Mouse (Mus musculus): ENCODE data around the gene Ptprn2.

The Ptprn2 gene

GRCm38 (mm10) chr12:117157660-117158386 lies 672.3 kb downstream of the Ptprn2 start:
- no peak for DNase-seq (ENCODE audit: low read depth in 1 of 2, low spot score in 2 of 2)

GRCm38 (mm10) chr12:117158950-117159668 lies 673.6 kb downstream of the Ptprn2 start:
- DNase-seq (ENCODE audit: low read depth in 1 of 2, low spot score in 2 of 2): no peak

- DNase-seq (ENCODE audit: low read depth in 1 of 2, low spot score in 2 of 2): no peak
These were observed 674.2 kb downstream of the Ptprn2 start for GRCm38 (mm10) chr12:117159669-117160210.

- DNase-seq (ENCODE audit: low read depth in 1 of 2, low spot score in 2 of 2): no peak
These were observed 674.8 kb downstream of the Ptprn2 start for GRCm38 (mm10) chr12:117160211-117160891.

- DNase-seq (ENCODE audit: low read depth in 1 of 2, low spot score in 2 of 2): no peak
These were observed 676.7 kb downstream of the Ptprn2 start for GRCm38 (mm10) chr12:117162180-117162579.

GRCm38 (mm10) chr12:117163789-117164188 lies 678.3 kb downstream of the Ptprn2 start:
- no peak for DNase-seq (ENCODE audit: low read depth in 1 of 2, low spot score in 2 of 2)

GRCm38 (mm10) chr12:117166266-117166665 lies 680.7 kb downstream of the Ptprn2 start:
- DNase-seq (ENCODE audit: low read depth in 1 of 2, low spot score in 2 of 2): no peak

GRCm38 (mm10) chr12:117169670-117170069 lies 684.1 kb downstream of the Ptprn2 start:
- no peak for DNase-seq (ENCODE audit: low read depth in 1 of 2, low spot score in 2 of 2)

GRCm38 (mm10) chr12:117172529-117172884 lies 687.0 kb downstream of the Ptprn2 start:
- no peak for DNase-seq (ENCODE audit: low read depth in 1 of 2, low spot score in 2 of 2)

- DNase-seq (ENCODE audit: low read depth in 1 of 2, low spot score in 2 of 2): no peak
These were observed 687.5 kb downstream of the Ptprn2 start for GRCm38 (mm10) chr12:117172885-117173529.

GRCm38 (mm10) chr12:117174189-117174588 lies 688.7 kb downstream of the Ptprn2 start:
- DNase-seq (ENCODE audit: low read depth in 1 of 2, low spot score in 2 of 2): no peak

GRCm38 (mm10) chr12:117175072-117175681 lies 689.7 kb downstream of the Ptprn2 start:
- DNase-seq (ENCODE audit: low read depth in 1 of 2, low spot score in 2 of 2): no peak

- DNase-seq (ENCODE audit: low read depth in 1 of 2, low spot score in 2 of 2): no peak
These were observed 690.8 kb downstream of the Ptprn2 start for GRCm38 (mm10) chr12:117176259-117176823.

- DNase-seq (ENCODE audit: low read depth in 1 of 2, low spot score in 2 of 2): no peak
These were observed 701.6 kb downstream of the Ptprn2 start for GRCm38 (mm10) chr12:117187167-117187566.

- no peak for DNase-seq (ENCODE audit: low read depth in 1 of 2, low spot score in 2 of 2)
These were observed 706.5 kb downstream of the Ptprn2 start for GRCm38 (mm10) chr12:117192001-117192400.

- no peak for DNase-seq (ENCODE audit: low read depth in 1 of 2, low spot score in 2 of 2)
These were observed 711.4 kb downstream of the Ptprn2 start for GRCm38 (mm10) chr12:117196721-117197425.

GRCm38 (mm10) chr12:117198093-117198492 lies 712.6 kb downstream of the Ptprn2 start:
- DNase-seq (ENCODE audit: low read depth in 1 of 2, low spot score in 2 of 2): no peak

GRCm38 (mm10) chr12:117200117-117200516 lies 714.6 kb downstream of the Ptprn2 start:
- peak in 1 of 2 experiments; percentile 2 for DNase-seq (ENCODE audit: low read depth in 1 of 2, low spot score in 2 of 2)

- DNase-seq (ENCODE audit: low read depth in 1 of 2, low spot score in 2 of 2): no peak
These were observed 715.1 kb downstream of the Ptprn2 start for GRCm38 (mm10) chr12:117200590-117200989.

- DNase-seq (ENCODE audit: low read depth in 1 of 2, low spot score in 2 of 2): no peak
These were observed 718.0 kb downstream of the Ptprn2 start for GRCm38 (mm10) chr12:117203506-117203905.
